Mouse (Mus musculus) liver, embryonic 15.5 days (tissue): ENCODE data around the gene Siah3. TPM values are rescaled to one million over a fixed set of nuclear protein-coding genes. Genes with fewer than 3 reads are reported as not detected.
"Not testable (repeated sequence)": the region's sequence is repeated elsewhere in the genome, so short reads cannot be mapped to it uniquely, and the experiment has no call there.

Source experiments
- ATAC-seq: fragments of 200-750 bp; cut with Nextera tagmentation; 2 replicates; pipeline ENCODE4 v1.8.0; 2017; ENCODE audit warnings: moderate number of reproducible peaks, mild to moderate bottlenecking, moderate library complexity; ENCODE audit not compliant: insufficient read depth
- H3K27ac ChIP-seq: fragments of 300-500 bp; sonication (generic); replicated peaks from 2 replicates; pipeline ENCODE4 v1.5.1; 2015; ENCODE audit warnings: mild to moderate bottlenecking, inconsistent platforms
- H3K27me3 ChIP-seq: fragments of 300-500 bp; sonication (generic); 2 replicates; pipeline ENCODE4 v1.6.1; 2015; ENCODE audit warnings: mild to moderate bottlenecking, inconsistent platforms
- H3K36me3 ChIP-seq: fragments of 300-500 bp; sonication (generic); replicated peaks from 2 replicates; pipeline ENCODE4 v1.6.1; 2015; ENCODE audit warnings: moderate library complexity, mild to moderate bottlenecking, inconsistent platforms
- H3K4me1 ChIP-seq: fragments of 300-500 bp; sonication (generic); replicated peaks from 2 replicates; pipeline ENCODE4 v1.6.1; 2015; ENCODE audit warnings: inconsistent platforms
- H3K4me2 ChIP-seq: fragments of 300-500 bp; sonication (generic); 2 replicates; pipeline ENCODE4 v1.6.1; 2015; ENCODE audit warnings: moderate library complexity, mild to moderate bottlenecking, inconsistent platforms
- H3K4me3 ChIP-seq: fragments of 300-500 bp; sonication (generic); replicated peaks from 2 replicates; pipeline ENCODE4 v1.5.1; 2015; ENCODE audit warnings: mild to moderate bottlenecking, inconsistent platforms
- H3K9ac ChIP-seq: fragments of 300-500 bp; sonication (generic); 2 replicates; pipeline ENCODE4 v1.6.1; 2015; ENCODE audit warnings: moderate library complexity, mild to moderate bottlenecking, inconsistent platforms
- H3K9me3 ChIP-seq: fragments of 300-500 bp; sonication (generic); replicated peaks from 2 replicates; pipeline ENCODE4 v1.6.1; 2016; ENCODE audit warnings: inconsistent platforms
- WGBS: fragments of 180-500 bp; shearing (Covaris S2); methylation state at CpG from one replicate; pipeline ENCODE4 v1.1.7; 2015; ENCODE audit warnings: mixed read lengths; ENCODE audit not compliant: insufficient replicate concordance; 5-methylcytosine and 5-hydroxymethylcytosine counted together
- polyA plus RNA-seq: library from polyadenylated mRNA; unstranded; fragments of >200 nt; fragmentation: Nextera tagmentation; extraction: Ambion mirVana; gene quantifications from 2 replicates; pipeline ENCODE4 v1.2.1, GENCODE M21; 2015

The Siah3 gene
- polyA plus RNA-seq, 1 experiment from 2014 or later = 0.10 TPM

DNA sequence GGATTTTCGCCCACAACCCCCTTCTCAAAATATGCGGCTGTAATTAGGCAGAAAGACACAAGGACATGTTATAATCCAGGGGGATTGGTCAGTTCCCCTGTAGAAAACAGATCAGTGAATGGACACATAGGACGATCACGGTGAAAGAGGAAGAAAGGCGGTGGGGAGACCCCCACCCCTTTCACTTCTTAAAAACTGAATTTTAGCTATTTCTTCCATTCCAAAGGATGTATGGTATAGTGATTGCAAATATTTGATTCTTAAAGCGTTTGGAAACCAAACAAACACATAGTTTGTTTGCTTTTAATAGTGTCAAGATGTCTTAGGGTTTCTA is 9.9 kb upstream of the Siah3 start:
- 8% methylated on average over 6 of the region's 6 CpGs for WGBS
- Histone ChIP-seq H3K4me1 (peaks cover 4% of the 10 kb centered on the region; the same call in 1 of the 2 replicates), H3K27ac (no peak overlapping the region), H3K27me3 (no peaks in the 10 kb centered on the region), H3K4me3 (peak overlapping the region; percentile 30), H3K9ac (no peak overlapping the region), H3K9me3 (no peaks in the 10 kb centered on the region), H3K36me3 (no peaks in the 10 kb centered on the region), H3K4me2 (peak overlapping the region; percentile 56)
- ATAC-seq = no peak

DNA sequence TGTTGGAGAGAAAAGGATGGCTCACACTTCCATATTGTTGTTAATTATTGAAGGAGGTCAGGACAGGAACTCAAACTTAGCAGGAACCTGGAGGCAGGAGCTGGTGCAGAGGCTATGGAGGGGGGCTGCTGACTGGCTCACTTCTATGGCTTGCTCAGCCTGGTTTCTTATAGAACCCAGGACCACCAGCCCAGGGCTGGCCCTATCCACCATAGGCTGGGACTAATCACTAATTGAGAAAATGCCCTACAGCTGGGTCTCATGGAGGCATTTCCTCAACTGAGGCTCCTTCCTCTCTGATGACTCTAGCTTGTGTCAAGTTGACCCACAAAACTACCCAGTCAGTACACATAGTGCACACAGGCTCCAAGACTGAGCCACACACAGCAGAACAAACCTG is 9.5 kb upstream of the Siah3 start:
- not testable (repeated sequence) for H3K4me3 ChIP-seq, H3K27me3 ChIP-seq, H3K36me3 ChIP-seq, ATAC-seq, H3K4me1 ChIP-seq, H3K9ac ChIP-seq, H3K9me3 ChIP-seq, H3K27ac ChIP-seq
- H3K4me2 ChIP-seq = 0 out of 2 replicates have a peak overlapping the region, but pooled peaks have one; percentile 56

DNA sequence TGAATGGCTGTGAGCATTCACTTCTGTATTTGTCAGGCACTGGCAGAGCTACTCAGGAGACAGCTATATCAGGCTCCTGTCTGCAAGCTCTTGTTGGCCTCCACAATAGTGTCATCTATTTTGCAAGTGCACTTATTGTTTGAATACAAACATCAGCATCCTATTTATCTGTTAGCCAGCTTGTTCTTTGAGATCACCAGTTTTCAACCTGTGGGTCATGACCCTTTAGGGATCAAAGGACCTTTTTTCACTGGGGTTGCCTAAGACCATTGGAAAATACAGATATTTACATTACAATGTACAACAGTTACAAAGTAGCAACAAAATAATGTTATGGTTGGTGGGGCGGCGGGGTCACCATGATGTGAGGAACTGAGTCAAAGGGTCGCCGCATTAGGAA is 1.9 kb upstream of the Siah3 start:
- Histone ChIP-seq H3K9me3 (no peaks in the 10 kb centered on the region), H3K4me1 (no peaks in the 10 kb centered on the region), H3K4me2 (no peak overlapping the region), H3K27ac (no peak overlapping the region), H3K9ac (no peak overlapping the region), H3K36me3 (no peaks in the 10 kb centered on the region), H3K4me3 (no peak overlapping the region), H3K27me3 (peaks cover 35% of the 10 kb centered on the region)
- 70% methylated on average over 4 of the region's 4 CpGs for WGBS
- no peak for ATAC-seq

DNA sequence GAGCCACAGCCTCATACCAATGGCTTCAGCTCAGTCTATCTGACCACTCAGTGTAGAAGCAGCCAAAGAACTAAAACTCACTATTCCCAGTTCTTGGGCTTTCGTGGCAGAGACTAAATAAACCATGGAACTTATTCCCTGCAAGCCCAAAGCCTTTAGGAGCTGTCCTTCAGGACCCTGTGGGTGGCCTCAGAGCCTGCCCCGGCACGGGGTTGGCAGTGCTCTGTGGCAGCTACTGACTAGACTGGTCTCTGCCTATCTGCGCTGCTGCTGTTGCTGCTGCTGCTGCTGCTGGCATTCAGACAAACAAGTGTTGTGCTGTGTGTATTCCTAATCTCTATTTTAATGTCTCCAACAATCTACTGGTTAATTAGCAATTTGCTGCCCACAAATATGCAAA is 1.1 kb upstream of the Siah3 start:
- Histone ChIP-seq H3K4me2 (no peak overlapping the region), H3K27ac (no peak overlapping the region), H3K9ac (no peak overlapping the region), H3K4me1 (no peaks in the 10 kb centered on the region), H3K36me3 (no peaks in the 10 kb centered on the region), H3K9me3 (no peaks in the 10 kb centered on the region), H3K4me3 (no peak overlapping the region), H3K27me3 (peaks cover 35% of the 10 kb centered on the region)
- WGBS = 15% methylated on average over 4 of the region's 4 CpGs
- ATAC-seq = no peak

DNA sequence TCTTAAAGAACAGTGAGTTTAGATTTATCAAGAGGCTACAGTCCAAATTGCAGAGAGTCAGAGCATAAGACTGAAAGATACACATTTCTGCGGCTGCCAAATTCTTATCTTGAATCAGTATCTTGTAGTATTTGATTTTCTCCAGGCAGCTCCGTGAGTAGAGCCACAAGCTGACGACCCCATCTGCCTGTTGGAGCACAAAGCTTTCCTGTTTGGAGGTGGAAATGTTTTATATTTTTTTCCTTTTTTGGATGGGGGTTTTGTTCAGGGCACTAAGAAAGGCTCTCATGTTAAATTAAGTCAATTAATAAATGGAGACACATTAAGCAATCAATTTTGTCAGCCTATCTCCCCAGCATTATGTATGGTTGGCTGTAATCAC is 430 bp upstream of the Siah3 start:
- Histone ChIP-seq H3K4me2 (no peak overlapping the region), H3K4me3 (no peak overlapping the region), H3K4me1 (no peaks in the 10 kb centered on the region), H3K9ac (no peak overlapping the region), H3K9me3 (no peaks in the 10 kb centered on the region), H3K27ac (no peak overlapping the region), H3K27me3 (peaks cover 35% of the 10 kb centered on the region), H3K36me3 (no peaks in the 10 kb centered on the region)
- no peak for ATAC-seq
- WGBS = 19% methylated on average over 3 of the region's 3 CpGs

DNA sequence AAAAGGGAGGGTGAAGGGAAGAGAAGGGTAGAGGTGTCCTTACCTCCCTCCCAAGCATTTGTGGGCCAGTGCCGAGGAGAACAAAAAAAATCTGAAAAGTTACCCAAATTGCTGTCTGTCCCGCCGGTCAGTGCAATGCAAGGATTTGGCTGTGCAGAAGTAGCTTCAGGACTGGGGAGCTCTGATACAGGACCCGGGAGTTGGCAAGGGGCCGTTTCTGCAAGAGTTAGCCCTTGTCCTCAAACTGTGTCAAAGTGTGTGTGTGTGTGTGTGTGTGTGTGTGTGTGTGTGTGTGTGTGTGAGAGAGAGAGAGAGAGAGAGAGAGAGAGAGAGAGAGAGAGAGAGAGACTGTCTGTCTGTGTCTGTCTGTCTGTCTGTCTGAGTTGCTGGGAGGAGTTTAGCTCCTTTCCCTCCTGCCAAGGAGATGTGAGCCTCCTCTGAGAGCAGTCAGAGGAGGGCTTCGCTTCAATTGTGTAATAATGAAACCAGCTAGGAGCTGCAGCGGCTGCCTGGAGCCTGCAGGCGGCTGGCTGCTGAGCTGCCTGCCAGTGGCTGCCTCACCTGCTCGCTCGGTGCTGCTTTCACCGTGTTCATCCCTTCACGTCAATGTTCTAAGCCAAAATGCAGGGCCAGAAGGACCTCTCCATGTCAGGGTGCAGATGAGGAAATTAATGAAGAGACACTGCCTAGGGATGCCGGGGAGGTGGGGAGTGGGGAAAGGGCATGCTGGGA is 873 bp downstream of the Siah3 start:
- WGBS = 5% methylated on average over 13 of the region's 13 CpGs
- Histone ChIP-seq H3K27me3 (peaks cover 35% of the 10 kb centered on the region), H3K36me3 (no peaks in the 10 kb centered on the region), H3K9me3 (no peaks in the 10 kb centered on the region), H3K4me1 (no peaks in the 10 kb centered on the region), H3K4me3 (0 out of 2 replicates have a peak overlapping the region, but pooled peaks have one; percentile 4), H3K27ac (no peak overlapping the region), H3K9ac (no peak overlapping the region), H3K4me2 (peak overlapping the region; percentile 32)
- no peak for ATAC-seq

DNA sequence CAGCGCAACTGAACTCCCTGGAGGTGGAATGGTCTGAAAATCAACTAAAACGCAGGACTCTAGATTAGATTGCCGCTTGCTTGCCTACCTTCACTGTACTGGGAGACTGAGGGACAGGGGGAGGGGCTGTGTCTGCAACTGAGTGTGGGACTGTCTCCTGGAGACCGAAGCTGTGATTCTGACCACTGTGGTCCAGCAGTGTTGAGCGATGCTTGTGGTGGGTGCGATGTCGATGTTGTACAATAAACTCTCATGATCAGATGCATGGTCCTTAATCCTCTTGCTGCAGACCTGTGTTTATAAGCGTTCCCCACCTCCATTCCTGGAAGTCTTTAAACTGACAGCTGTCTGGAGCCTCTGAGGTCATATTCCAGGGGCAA is 1.4 kb downstream of the Siah3 start:
- Histone ChIP-seq H3K9me3 (no peaks in the 10 kb centered on the region), H3K4me2 (peak overlapping the region; percentile 32), H3K27me3 (peaks cover 35% of the 10 kb centered on the region), H3K27ac (no peak overlapping the region), H3K9ac (no peak overlapping the region), H3K4me3 (0 out of 2 replicates have a peak overlapping the region, but pooled peaks have one; percentile 4), H3K4me1 (no peaks in the 10 kb centered on the region), H3K36me3 (no peaks in the 10 kb centered on the region)
- no peak for ATAC-seq
- 38% methylated on average over 8 of the region's 8 CpGs for WGBS

DNA sequence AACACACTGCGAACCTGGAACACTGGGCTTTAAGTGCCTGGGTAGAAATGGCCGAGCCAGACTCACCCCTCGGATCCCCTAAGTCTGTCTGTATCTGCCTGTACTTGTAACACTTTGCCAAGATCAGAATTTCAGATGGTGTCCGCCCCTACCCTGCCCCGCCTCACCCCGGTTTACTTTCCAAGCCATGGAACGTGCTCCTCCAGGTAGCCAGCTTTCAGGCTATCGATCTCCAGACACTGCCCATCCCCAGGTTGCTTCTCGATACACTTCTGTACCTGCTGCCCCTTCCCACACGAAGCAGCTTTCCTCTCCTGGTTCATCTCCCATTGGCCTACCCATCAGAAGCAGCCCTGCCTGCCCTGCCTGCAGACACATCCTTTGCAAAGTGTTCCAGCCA is 3.6 kb downstream of the Siah3 start:
- Histone ChIP-seq H3K4me2 (no peak overlapping the region), H3K27ac (no peak overlapping the region), H3K4me3 (no peak overlapping the region), H3K36me3 (no peaks in the 10 kb centered on the region), H3K9me3 (no peaks in the 10 kb centered on the region), H3K9ac (no peak overlapping the region), H3K27me3 (peaks cover 35% of the 10 kb centered on the region), H3K4me1 (no peaks in the 10 kb centered on the region)
- ATAC-seq = no peak
- WGBS = 52% methylated on average over 10 of the region's 10 CpGs

DNA sequence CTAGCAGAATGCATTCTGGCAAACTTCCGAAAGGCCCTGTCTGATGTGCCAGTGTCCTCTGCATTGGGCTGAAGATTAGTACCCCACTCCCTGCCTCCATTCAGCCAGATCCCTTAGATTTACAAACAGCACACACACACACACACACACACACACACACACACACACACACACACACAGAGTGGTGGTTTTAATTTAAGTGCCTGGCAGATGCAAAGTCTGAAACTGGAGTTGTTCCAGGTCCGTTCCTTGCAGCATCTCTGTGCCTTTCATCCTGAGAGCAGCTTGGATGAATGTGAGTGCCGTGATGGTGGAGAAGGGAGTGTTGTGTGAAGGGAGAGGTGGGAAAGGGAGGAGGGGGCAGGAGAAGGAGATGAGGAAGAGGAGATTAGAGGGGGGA is 4.2 kb downstream of the Siah3 start:
- no peak overlapping the region for H3K9ac ChIP-seq
- H3K9me3 ChIP-seq = no peaks in the 10 kb centered on the region
- no peak overlapping the region for H3K4me2 ChIP-seq
- H3K36me3 ChIP-seq = no peaks in the 10 kb centered on the region
- H3K4me1 ChIP-seq = no peaks in the 10 kb centered on the region
- ATAC-seq = no peak
- no peak overlapping the region for H3K4me3 ChIP-seq
- 43% methylated on average over 3 of the region's 3 CpGs for WGBS
- H3K27me3 ChIP-seq = peaks cover 30% of the 10 kb centered on the region
- H3K27ac ChIP-seq = no peak overlapping the region

DNA sequence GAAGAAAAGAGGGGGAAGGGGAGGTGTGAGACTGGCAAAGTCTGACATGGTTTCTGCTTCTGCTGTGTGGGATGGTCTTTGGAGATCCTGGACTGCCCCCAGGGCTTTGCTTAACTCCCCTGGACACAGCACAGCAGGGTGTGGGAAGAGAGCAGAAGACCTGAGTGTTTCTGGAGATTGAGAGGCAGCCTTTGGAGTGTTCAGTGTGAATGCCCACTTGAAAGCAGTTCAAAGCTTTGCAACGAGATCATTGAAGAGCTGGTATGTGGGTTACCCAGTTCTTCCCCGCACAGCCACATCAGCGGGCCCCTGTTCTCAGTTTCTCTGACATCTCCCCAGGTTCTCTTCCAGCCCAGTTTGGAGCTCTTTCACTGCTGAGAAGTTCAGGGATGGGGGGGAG is 4.7 kb downstream of the Siah3 start:
- no peaks in the 10 kb centered on the region for H3K36me3 ChIP-seq
- no peak overlapping the region for H3K4me2 ChIP-seq
- H3K9me3 ChIP-seq = no peaks in the 10 kb centered on the region
- H3K27ac ChIP-seq = no peak overlapping the region
- no peak overlapping the region for H3K9ac ChIP-seq
- H3K4me3 ChIP-seq = no peak overlapping the region
- H3K27me3 ChIP-seq = peaks cover 26% of the 10 kb centered on the region
- ATAC-seq = no peak
- 48% methylated on average over 3 of the region's 3 CpGs for WGBS
- no peaks in the 10 kb centered on the region for H3K4me1 ChIP-seq

DNA sequence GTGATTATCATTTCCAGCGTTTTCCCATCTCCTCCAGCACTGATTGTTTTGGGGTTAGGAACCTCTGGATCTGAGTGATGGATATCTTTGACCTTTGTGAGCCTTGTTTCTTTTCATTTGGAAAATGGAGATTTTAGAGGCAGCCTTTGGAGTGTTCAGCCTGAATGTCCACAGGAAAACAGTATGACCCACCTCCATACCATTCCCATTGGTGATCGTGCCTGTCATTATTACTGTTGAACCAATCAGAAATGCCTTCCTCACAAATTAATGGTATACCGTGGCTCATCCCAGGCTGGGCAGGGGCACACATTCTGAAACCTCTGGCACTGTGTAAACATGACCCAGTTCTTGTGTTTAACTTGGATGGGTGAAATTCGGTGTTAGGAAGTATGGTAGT is 6.0 kb downstream of the Siah3 start:
- Histone ChIP-seq H3K36me3 (no peaks in the 10 kb centered on the region), H3K9ac (no peak overlapping the region), H3K9me3 (no peaks in the 10 kb centered on the region), H3K4me1 (no peaks in the 10 kb centered on the region), H3K27me3 (peaks cover 12% of the 10 kb centered on the region), H3K27ac (no peak overlapping the region), H3K4me3 (no peak overlapping the region), H3K4me2 (no peak overlapping the region)
- no peak for ATAC-seq
- 51% methylated on average over 4 of the region's 4 CpGs for WGBS

DNA sequence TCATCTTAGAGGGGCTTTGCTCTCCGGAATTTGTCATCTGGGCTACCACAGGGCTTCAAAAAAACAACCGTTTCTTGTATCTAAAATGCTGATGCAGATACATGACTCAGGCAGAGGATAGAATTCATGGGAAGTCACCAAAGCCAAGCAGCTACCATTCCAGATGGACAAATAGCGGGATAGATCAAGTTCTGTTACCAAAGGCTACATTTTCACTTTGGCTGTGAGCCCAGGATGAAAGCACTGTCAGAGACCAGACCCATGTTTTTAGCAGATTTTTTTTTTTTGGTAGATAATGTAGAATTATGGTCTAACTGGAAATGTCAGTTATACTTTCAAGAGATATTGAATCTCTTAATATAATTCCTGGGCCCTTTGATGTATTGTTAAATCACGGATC is 7.4 kb downstream of the Siah3 start:
- ATAC-seq = no peak
- Histone ChIP-seq H3K9ac (no peak overlapping the region), H3K9me3 (no peaks in the 10 kb centered on the region), H3K4me2 (no peak overlapping the region), H3K36me3 (no peaks in the 10 kb centered on the region), H3K27ac (no peak overlapping the region), H3K4me3 (no peak overlapping the region), H3K4me1 (no peaks in the 10 kb centered on the region), H3K27me3 (no peaks in the 10 kb centered on the region; the same call in 1 of the 2 replicates)
- 63% methylated on average over 4 of the region's 4 CpGs for WGBS
